Comparison of ENCODE assay signal across 21 mouse cellular contexts in genomic region chr5:13255353-13255752, GRCm38 (mm10).
"Had no signal": no experiment of that assay in that cellular context is flagged by ENCODE, and none has a peak within 500 bp of the region (broad histone marks: within the 10 kb centered on the region; RNA-seq: fewer than 3 reads in every experiment).

No protein-coding gene starts in this region.

- H3K4me2 ChIP-seq: intestine, embryonic 15.5 days; liver, embryonic 12.5 days; liver, embryonic 15.5 days; midbrain, embryonic 12.5 days; midbrain, embryonic 15.5 days; neural tube, embryonic 12.5 days; neural tube, embryonic 15.5 days had no signal

- H3K27ac ChIP-seq: intestine, embryonic 15.5 days; left cerebral cortex, adult 2 months; liver, embryonic 12.5 days; liver, embryonic 15.5 days; macrophage; midbrain, embryonic 12.5 days; midbrain, embryonic 15.5 days; neural tube, embryonic 12.5 days; neural tube, embryonic 15.5 days had no signal

- H3K4me3 ChIP-seq: intestine, embryonic 15.5 days; left cerebral cortex, adult 2 months; liver, embryonic 12.5 days; liver, embryonic 15.5 days; midbrain, embryonic 12.5 days; midbrain, embryonic 15.5 days; neural tube, embryonic 12.5 days; neural tube, embryonic 15.5 days had no signal

- H3K4me1 ChIP-seq: intestine, embryonic 15.5 days; liver, embryonic 12.5 days; liver, embryonic 15.5 days; midbrain, embryonic 12.5 days; midbrain, embryonic 15.5 days; neural tube, embryonic 12.5 days; neural tube, embryonic 15.5 days had no signal

- ATAC-seq: intestine, embryonic 15.5 days; liver, embryonic 12.5 days; midbrain, embryonic 15.5 days had no signal

- DNase-seq: kidney, adult 18-20 months; kidney, adult 9 months; kidney, postnatal 25 days; layer of hippocampus, postnatal 36 days; left cerebral cortex, postnatal 4 days; liver; lung, adult 2 months; right cerebral cortex, adult 18-20 months; right cerebral cortex, postnatal 14 days; right cerebral cortex, postnatal 4 days; thymus, adult 18-20 months; thymus, postnatal 36 days had no signal

- H3K9me3 ChIP-seq: intestine, embryonic 15.5 days; liver, embryonic 12.5 days; liver, embryonic 15.5 days; midbrain, embryonic 12.5 days; midbrain, embryonic 15.5 days; neural tube, embryonic 12.5 days; neural tube, embryonic 15.5 days had no signal

- H3K36me3 ChIP-seq: intestine, embryonic 15.5 days; liver, embryonic 12.5 days; liver, embryonic 15.5 days; midbrain, embryonic 12.5 days; midbrain, embryonic 15.5 days; neural tube, embryonic 12.5 days; neural tube, embryonic 15.5 days had no signal

- H3K9ac ChIP-seq: intestine, embryonic 15.5 days; liver, embryonic 12.5 days; liver, embryonic 15.5 days; midbrain, embryonic 12.5 days; midbrain, embryonic 15.5 days; neural tube, embryonic 12.5 days; neural tube, embryonic 15.5 days had no signal

- H3K27me3 ChIP-seq: intestine, embryonic 15.5 days; liver, embryonic 12.5 days; liver, embryonic 15.5 days; midbrain, embryonic 12.5 days; midbrain, embryonic 15.5 days; neural tube, embryonic 12.5 days; neural tube, embryonic 15.5 days had no signal
